Mouse (Mus musculus) midbrain, embryonic 11.5 days (tissue): ENCODE measurements at regions not wholly inside any gene's neighbourhood (a gene's known extent, or its start where the extent isn't known, plus 50 kb on each side); places are given as distances from the start of the nearest gene placed in this dataset.

Experiments
- ATAC-seq: fragments of 200-750 bp; cut with Nextera tagmentation; 2 replicates; pipeline ENCODE4 v1.8.0; 2017; ENCODE audit warnings: moderate TSS enrichment, moderate library complexity; ENCODE audit not compliant: low FRiP score
- DNase-seq: peaks from one replicate; pipeline ENCODE4 v3.0.0; 2015; ENCODE audit warnings: low spot score; ENCODE audit errors: missing footprints
- H3K27ac ChIP-seq: fragments of 300-500 bp; sonication (generic); 2 replicates; pipeline ENCODE4 v1.5.1; 2014; ENCODE audit warnings: low read depth, low read length
- H3K27me3 ChIP-seq: fragments of 300-500 bp; sonication (generic); 2 replicates; pipeline ENCODE4 v1.6.1; 2014; ENCODE audit warnings: mild to moderate bottlenecking, low read length, moderate library complexity, mixed read lengths; ENCODE audit not compliant: control insufficient read depth, insufficient read depth
- H3K36me3 ChIP-seq: fragments of 300-500 bp; sonication (generic); 2 replicates; pipeline ENCODE4 v1.6.1; 2014; ENCODE audit warnings: mild to moderate bottlenecking, low read length, moderate library complexity, mixed read lengths; ENCODE audit not compliant: control insufficient read depth, insufficient read depth
- H3K4me1 ChIP-seq: fragments of 300-500 bp; sonication (generic); 2 replicates; pipeline ENCODE4 v1.6.1; 2014; ENCODE audit warnings: low read length; ENCODE audit not compliant: control insufficient read depth, insufficient read depth
- H3K4me2 ChIP-seq: fragments of 300-500 bp; sonication (generic); 2 replicates; pipeline ENCODE4 v1.6.1; 2014; ENCODE audit warnings: mild to moderate bottlenecking, moderate library complexity
- H3K4me3 ChIP-seq: fragments of 300-500 bp; sonication (generic); 2 replicates; pipeline ENCODE4 v1.5.1; 2014; ENCODE audit warnings: low read depth, low read length
- H3K9ac ChIP-seq: fragments of 300-500 bp; sonication (generic); 2 replicates; pipeline ENCODE4 v1.6.1; 2014; ENCODE audit warnings: low read length
- H3K9me3 ChIP-seq: fragments of 300-500 bp; sonication (generic); 2 replicates; pipeline ENCODE4 v1.6.1; 2016; ENCODE audit warnings: low read length; ENCODE audit not compliant: control insufficient read depth
- WGBS: fragments of 180-500 bp; shearing (Covaris S2); extraction: QIAGEN DNeasy Blood & Tissue Kit; methylation state at CpG from one replicate; pipeline ENCODE4 v1.1.7; 2014; 5-methylcytosine and 5-hydroxymethylcytosine counted together

DNA sequence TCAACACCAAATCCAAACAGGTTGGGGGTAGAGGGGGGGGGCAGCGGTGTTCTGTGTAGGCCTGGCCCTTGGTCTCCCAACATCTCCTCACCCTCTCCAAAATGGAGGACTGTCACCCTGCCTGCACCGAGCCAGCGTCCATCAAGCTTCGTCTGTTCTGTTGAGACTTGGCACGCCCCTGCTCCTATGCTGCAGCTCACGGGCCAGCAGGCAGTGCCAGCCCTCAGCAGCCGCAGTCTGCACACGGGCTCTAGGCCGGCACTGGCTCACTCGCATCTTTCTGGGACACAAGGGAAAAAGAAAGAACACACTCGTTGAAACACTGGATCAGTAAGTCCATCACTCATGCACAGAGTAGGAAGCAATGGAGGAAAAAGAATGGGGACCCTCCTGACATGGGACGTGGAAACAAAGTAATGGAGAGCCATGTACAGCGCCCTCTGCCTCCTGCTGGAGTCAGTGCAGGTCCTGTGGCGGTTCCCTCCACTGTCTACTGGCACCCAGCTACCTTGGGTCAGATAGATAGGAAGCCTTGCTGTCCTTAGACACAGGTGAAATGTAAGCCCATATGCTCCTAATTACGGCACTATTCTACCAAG, 109.0 kb upstream of the 1700016C15Rik start:
- 85% methylated on average over 15 of the region's 15 CpGs for WGBS
- no peaks in the 10 kb centered on the region for H3K9me3 ChIP-seq
- no peak overlapping the region for H3K4me2 ChIP-seq
- no peak overlapping the region for H3K27ac ChIP-seq
- no peak overlapping the region for H3K9ac ChIP-seq
- no peaks in the 10 kb centered on the region for H3K36me3 ChIP-seq
- ATAC-seq (no peak), DNase-seq (no peak)
- H3K27me3 ChIP-seq: no peaks in the 10 kb centered on the region
- peaks cover 2% of the 10 kb centered on the region; the same call in 1 of the 2 replicates for H3K4me1 ChIP-seq
- H3K4me3 ChIP-seq: no peak overlapping the region

GRCm38 (mm10) chr1:177621854-177622590, 107.6 kb upstream of the 1700016C15Rik start:
- no peak overlapping the region for H3K9ac ChIP-seq
- H3K36me3 ChIP-seq: no peaks in the 10 kb centered on the region
- peaks cover 2% of the 10 kb centered on the region; the same call in 1 of the 2 replicates for H3K4me1 ChIP-seq
- 69% methylated on average over 17 of the region's 17 CpGs for WGBS
- H3K27me3 ChIP-seq: no peaks in the 10 kb centered on the region
- no peak overlapping the region for H3K4me2 ChIP-seq
- no peak for DNase-seq
- H3K27ac ChIP-seq: no peak overlapping the region; the same call in 1 of the 2 replicates
- no peaks in the 10 kb centered on the region for H3K9me3 ChIP-seq
- ATAC-seq: peak; percentile 45
- no peak overlapping the region for H3K4me3 ChIP-seq

DNA sequence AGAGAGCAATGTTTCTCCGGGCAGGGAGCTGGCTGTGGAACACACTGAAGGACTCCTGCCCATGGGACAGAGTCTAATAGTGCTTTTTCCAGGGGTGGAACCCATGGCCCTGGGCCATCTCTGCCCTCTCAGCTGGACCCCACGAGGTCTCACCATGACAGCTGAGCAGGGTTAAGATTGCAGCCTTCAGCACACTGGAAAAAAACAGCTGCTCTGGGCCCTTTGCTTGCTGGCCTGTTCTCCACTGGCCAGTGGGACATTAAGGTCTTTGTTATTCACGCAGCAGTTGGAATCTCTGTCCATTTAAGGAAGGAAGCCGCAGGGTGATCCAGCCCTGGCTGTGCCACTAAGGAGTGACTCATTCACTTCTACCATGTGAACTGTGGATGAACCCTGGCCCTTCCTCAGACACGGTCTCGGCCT, 106.3 kb upstream of the 1700016C15Rik start:
- no peak for DNase-seq
- Histone ChIP-seq H3K4me3 (no peak overlapping the region), H3K9me3 (no peaks in the 10 kb centered on the region), H3K36me3 (no peaks in the 10 kb centered on the region), H3K27me3 (no peaks in the 10 kb centered on the region), H3K9ac (no peak overlapping the region), H3K27ac (no peak overlapping the region), H3K4me2 (no peak overlapping the region), H3K4me1 (peaks cover 2% of the 10 kb centered on the region; the same call in 1 of the 2 replicates)
- peak; percentile 33; the same call in 1 of the 2 replicates for ATAC-seq
- WGBS: 65% methylated on average over 6 of the region's 6 CpGs

- ATAC-seq (no peak), DNase-seq (no peak)
- H3K4me1 ChIP-seq: peaks cover 2% of the 10 kb centered on the region; the same call in 1 of the 2 replicates
- no peaks in the 10 kb centered on the region for H3K27me3 ChIP-seq
- H3K36me3 ChIP-seq: no peaks in the 10 kb centered on the region
- H3K4me2 ChIP-seq: no peak overlapping the region
- 90% methylated on average over 6 of the region's 6 CpGs for WGBS
- H3K9me3 ChIP-seq: no peaks in the 10 kb centered on the region
- H3K27ac ChIP-seq: no peak overlapping the region
- H3K9ac ChIP-seq: no peak overlapping the region
- H3K4me3 ChIP-seq: no peak overlapping the region
Observed at GRCm38 (mm10) chr1:177623735-177624134, 105.9 kb upstream of the 1700016C15Rik start.

DNA sequence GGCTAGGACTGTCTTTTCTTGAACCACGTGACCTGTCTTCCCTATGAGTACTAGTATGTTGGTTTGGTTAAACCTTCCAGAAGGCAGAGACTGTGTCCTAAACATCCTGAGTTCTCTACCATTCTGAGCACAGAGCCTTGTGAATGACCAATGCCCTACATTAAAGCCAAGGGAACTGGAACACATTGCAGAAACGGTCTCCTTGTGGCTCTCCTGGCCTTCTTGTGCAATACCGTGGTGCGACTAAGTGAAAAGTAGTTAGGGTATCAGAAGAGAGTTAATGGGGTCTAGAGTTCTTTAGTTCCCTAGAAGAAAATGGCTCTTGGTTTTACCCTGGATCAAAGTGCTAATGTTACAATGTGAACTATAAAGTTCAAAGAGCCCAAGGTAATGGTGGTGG, 101.8 kb upstream of the 1700016C15Rik start:
- 95% methylated on average over 4 of the region's 4 CpGs for WGBS
- Histone ChIP-seq H3K36me3 (no peaks in the 10 kb centered on the region), H3K4me1 (peaks cover 2% of the 10 kb centered on the region; the same call in 1 of the 2 replicates), H3K9me3 (no peaks in the 10 kb centered on the region), H3K27me3 (no peaks in the 10 kb centered on the region), H3K4me2 (no peak overlapping the region), H3K9ac (no peak overlapping the region), H3K4me3 (no peak overlapping the region), H3K27ac (no peak overlapping the region)
- no peak for DNase-seq
- no peak for ATAC-seq

DNA sequence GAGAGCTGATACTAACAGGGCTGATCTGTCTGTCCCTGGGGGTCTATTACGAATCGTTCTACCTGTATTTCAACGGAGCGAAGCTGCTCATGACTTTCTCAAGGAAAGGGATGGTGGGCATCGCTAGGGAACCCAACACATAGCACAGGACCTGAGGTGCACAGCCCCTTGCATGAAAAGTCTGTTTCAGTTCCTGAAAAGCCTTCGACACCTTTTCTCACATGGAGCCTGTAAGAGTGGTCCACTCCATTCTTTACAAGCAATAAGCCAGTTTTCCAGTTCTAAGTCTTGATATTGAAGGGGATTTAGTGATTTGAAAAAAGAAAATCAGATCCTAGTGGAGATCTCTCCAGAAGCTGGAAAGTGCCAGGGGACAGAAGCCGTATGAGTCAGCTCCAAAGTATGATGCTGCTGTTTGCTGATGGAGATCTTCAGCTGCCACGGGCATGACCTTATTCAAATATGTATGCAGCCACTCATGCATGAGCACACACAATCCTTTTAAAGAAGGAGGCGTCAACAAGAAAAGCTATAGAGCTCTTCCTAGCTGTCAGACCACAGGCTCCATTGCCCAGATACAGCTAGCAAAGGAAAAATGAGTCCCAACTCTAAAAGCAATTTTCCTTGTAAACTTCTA, 95.5 kb upstream of the 1700016C15Rik start:
- no peak for DNase-seq

GRCm38 (mm10) chr1:177637061-177637460, 92.6 kb upstream of the 1700016C15Rik start:
- WGBS: 84% methylated on average over 9 of the region's 9 CpGs
- no peaks in the 10 kb centered on the region for H3K9me3 ChIP-seq
- ATAC-seq (no peak), DNase-seq (no peak)
- H3K4me3 ChIP-seq: no peak overlapping the region
- H3K9ac ChIP-seq: no peak overlapping the region
- no peak overlapping the region for H3K27ac ChIP-seq
- no peaks in the 10 kb centered on the region for H3K36me3 ChIP-seq
- peaks cover 22% of the 10 kb centered on the region for H3K4me1 ChIP-seq
- H3K4me2 ChIP-seq: no peak overlapping the region
- no peaks in the 10 kb centered on the region for H3K27me3 ChIP-seq

More for the DNA sequence above, 95.5 kb upstream of the 1700016C15Rik start:
- no peak overlapping the region for H3K27ac ChIP-seq
- H3K9me3 ChIP-seq: no peaks in the 10 kb centered on the region
- H3K36me3 ChIP-seq: no peaks in the 10 kb centered on the region
- WGBS: 75% methylated on average over 9 of the region's 9 CpGs
- no peak overlapping the region for H3K4me2 ChIP-seq
- no peak; the same call in 1 of the 2 replicates for ATAC-seq
- peaks cover 3% of the 10 kb centered on the region; the same call in 1 of the 2 replicates for H3K4me1 ChIP-seq
- no peaks in the 10 kb centered on the region for H3K27me3 ChIP-seq
- H3K4me3 ChIP-seq: no peak overlapping the region
- H3K9ac ChIP-seq: no peak overlapping the region

DNA sequence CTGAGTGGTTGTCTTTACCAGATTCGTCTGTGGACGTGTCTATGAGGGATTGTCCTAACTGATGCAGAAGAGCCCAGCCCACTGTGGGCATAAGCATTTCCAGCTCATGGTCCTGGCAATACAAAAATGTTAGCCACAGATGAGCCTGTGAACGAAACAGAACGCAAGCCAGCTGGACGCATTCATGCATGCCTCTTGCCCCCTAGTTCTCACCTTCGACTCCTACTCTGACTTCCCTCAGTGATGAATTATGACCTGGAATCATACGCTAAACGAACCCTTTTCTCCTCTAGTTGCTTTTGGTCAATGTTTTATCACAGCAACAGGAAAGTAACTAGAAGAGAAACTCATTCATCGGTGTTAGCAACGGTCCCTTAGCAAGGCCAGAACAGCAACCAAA, 91.2 kb upstream of the 1700016C15Rik start:
- Histone ChIP-seq H3K9me3 (no peaks in the 10 kb centered on the region), H3K4me2 (no peak overlapping the region), H3K27me3 (no peaks in the 10 kb centered on the region), H3K27ac (no peak overlapping the region), H3K9ac (no peak overlapping the region), H3K36me3 (no peaks in the 10 kb centered on the region), H3K4me1 (peaks cover 22% of the 10 kb centered on the region), H3K4me3 (no peak overlapping the region)
- 96% methylated on average over 10 of the region's 10 CpGs for WGBS
- no peak for ATAC-seq
- DNase-seq: no peak
